Mouse (Mus musculus): ENCODE measurements around the gene Scrt2. TPM values are rescaled to one million over a fixed set of nuclear protein-coding genes. Genes with fewer than 3 reads are reported as not detected.

Gene Scrt2
- polyA plus RNA-seq, 1 experiment: not detected

DNA sequence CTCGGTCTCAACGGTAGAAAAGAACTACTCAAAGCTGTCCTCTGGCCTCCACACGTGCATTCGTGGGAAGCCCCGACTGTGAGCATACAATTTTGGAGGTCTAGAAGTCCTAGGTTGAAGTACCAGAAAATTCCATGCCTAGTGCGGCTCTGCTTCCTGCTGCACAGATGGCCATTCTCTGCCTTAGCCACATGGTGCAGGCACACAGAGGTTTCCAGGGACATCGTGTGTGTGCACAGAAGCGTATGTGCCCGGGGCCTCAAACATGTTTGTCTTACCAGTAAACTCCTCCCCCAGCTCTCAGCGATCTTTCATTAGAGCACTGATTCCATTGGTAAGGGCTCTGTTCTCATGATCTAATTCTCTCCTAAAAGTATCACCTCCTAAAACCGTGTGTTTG is 16.6 kb downstream of the Scrt2 start:
- TF ChIP-seq CTCF (IDR thresholded peaks at IDR 0.05; ENCODE audit: insufficient read depth, low read depth, low read length) (no peak), POLR2A (IDR thresholded peaks at IDR 0.05; ENCODE audit: insufficient read depth, low read depth, low read length) (no peak)
- H3K27ac ChIP-seq (ENCODE audit: insufficient read depth, low read depth, low read length): no peak overlapping the region
- peaks cover 19% of the 10 kb centered on the region for H3K4me1 ChIP-seq (ENCODE audit: control insufficient read depth, insufficient read depth, low read length)
- 67% methylated on average over 11 of the region's 11 CpGs for WGBS
- no peak overlapping the region for H3K4me3 ChIP-seq (ENCODE audit: insufficient read depth, low read depth, low read length)

DNA sequence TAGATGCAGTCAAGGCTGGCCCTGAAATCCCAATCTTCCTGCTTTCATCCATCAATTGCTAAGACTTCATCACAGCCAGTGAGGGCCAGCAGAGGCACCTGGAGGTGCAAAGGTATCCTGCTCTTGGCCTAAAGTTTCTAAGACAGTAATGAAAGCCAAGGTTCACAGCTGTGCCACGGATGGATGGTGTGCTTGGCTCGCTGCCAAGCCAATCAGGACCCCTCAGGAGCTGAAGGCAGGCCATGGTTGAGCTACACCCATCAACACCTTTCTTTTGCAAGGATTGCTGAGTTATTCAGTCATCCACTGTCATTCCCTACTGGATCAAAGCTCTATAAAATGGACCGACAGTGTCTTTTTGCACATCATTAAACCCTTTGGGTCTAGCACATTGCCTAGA is 18.2 kb downstream of the Scrt2 start:
- 45% methylated on average over 3 of the region's 3 CpGs for WGBS
- Histone ChIP-seq H3K4me1 (ENCODE audit: control insufficient read depth, insufficient read depth, low read length) (peaks cover 11% of the 10 kb centered on the region), H3K27ac (ENCODE audit: insufficient read depth, low read depth, low read length) (no peak overlapping the region), H3K4me3 (ENCODE audit: insufficient read depth, low read depth, low read length) (no peak overlapping the region)
- TF ChIP-seq POLR2A (IDR thresholded peaks at IDR 0.05; ENCODE audit: insufficient read depth, low read depth, low read length): no peak

DNA sequence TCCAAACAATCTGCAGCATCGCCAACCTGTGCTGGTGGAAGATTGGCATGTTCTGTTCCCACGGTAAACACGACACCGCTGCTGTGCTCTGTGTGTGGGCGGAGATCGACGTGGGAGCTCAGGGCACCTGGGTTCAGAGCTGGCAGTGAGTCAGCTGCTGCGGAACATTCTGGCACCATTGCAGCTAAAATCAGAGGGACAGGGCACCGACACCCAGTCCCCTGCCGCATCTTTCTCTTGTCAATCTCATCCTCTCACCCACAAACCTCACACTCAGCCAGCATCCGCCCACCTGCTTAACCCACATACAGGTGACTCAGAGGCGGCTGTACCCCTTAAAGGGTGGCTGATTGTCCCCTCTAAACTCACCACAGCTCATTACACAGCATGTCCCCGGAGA is 20.4 kb downstream of the Scrt2 start:
- Histone ChIP-seq H3K4me1 (ENCODE audit: control insufficient read depth, insufficient read depth, low read length) (peaks cover 19% of the 10 kb centered on the region), H3K4me3 (ENCODE audit: insufficient read depth, low read depth, low read length) (no peak overlapping the region), H3K27ac (ENCODE audit: insufficient read depth, low read depth, low read length) (no peak overlapping the region)
- 35% methylated on average over 13 of the region's 13 CpGs for WGBS
- TF ChIP-seq CTCF (IDR thresholded peaks at IDR 0.05; ENCODE audit: insufficient read depth, low read depth, low read length): no peak
- TF ChIP-seq POLR2A (IDR thresholded peaks at IDR 0.05; ENCODE audit: insufficient read depth, low read depth, low read length): no peak

DNA sequence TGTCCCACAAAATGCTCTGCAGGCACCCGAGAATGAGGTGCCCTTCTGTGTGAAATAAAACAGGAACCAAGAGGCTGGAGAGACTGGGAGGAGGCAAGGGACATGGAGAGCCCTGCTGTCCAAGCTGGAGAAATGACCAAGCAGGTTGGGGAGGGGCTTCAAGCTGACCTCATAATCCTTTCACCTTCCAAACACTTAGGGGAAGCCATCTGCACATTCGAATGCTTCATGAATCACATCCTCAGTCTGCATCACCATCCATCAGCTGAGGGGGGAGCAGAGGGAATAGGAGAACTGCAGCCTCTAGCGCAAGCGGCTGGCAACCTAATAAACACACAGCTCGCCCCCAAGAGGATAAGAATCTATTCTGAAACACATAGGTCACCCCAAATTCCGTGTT is 21.0 kb downstream of the Scrt2 start:
- peak overlapping the region; percentile 70 for H3K27ac ChIP-seq (ENCODE audit: insufficient read depth, low read depth, low read length)

DNA sequence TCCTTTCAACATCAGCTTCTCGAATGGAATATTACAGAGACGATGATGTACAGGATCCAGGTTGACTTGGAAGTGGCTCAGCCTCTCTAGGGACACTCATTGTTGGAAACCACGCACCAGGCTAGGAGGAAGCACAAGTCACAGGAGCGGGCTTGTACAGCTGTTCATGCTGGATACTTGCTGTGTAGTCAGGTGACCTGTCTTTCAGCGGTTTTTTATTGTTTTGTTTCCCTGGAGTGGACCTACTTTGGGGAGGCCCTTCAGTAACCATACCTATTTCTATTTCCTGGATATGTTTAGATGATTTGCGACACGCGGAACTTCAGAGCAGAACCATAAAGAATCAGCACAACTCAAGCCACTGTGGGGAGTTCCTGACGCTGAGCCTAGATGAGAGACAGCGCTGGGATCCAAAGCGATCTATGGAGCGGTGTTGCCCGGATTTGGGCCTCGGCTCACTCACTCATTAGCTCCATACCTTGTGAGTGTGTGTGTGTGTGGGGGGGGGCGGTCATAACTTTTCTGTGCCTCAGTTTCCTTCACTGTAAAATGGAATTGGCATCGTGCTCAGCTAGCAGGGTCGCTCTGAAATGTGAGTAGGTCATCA is 23.5 kb downstream of the Scrt2 start:
- TF ChIP-seq POLR2A (IDR thresholded peaks at IDR 0.05; ENCODE audit: insufficient read depth, low read depth, low read length) (no peak), CTCF (IDR thresholded peaks at IDR 0.05; ENCODE audit: insufficient read depth, low read depth, low read length) (no peak)
- Histone ChIP-seq H3K4me3 (ENCODE audit: insufficient read depth, low read depth, low read length) (peak overlapping the region; percentile 58), H3K27ac (ENCODE audit: insufficient read depth, low read depth, low read length) (peak overlapping the region; percentile 90), H3K4me1 (ENCODE audit: control insufficient read depth, insufficient read depth, low read length) (peaks cover 30% of the 10 kb centered on the region)
- WGBS: 16% methylated on average over 17 of the region's 17 CpGs

More for the DNA sequence above, 21.0 kb downstream of the Scrt2 start:
- TF ChIP-seq CTCF (IDR thresholded peaks at IDR 0.05; ENCODE audit: insufficient read depth, low read depth, low read length) (no peak), POLR2A (IDR thresholded peaks at IDR 0.05; ENCODE audit: insufficient read depth, low read depth, low read length) (no peak)
- 37% methylated on average over 6 of the region's 6 CpGs for WGBS
- no peak overlapping the region for H3K4me3 ChIP-seq (ENCODE audit: insufficient read depth, low read depth, low read length)
- H3K4me1 ChIP-seq (ENCODE audit: control insufficient read depth, insufficient read depth, low read length): peaks cover 19% of the 10 kb centered on the region

DNA sequence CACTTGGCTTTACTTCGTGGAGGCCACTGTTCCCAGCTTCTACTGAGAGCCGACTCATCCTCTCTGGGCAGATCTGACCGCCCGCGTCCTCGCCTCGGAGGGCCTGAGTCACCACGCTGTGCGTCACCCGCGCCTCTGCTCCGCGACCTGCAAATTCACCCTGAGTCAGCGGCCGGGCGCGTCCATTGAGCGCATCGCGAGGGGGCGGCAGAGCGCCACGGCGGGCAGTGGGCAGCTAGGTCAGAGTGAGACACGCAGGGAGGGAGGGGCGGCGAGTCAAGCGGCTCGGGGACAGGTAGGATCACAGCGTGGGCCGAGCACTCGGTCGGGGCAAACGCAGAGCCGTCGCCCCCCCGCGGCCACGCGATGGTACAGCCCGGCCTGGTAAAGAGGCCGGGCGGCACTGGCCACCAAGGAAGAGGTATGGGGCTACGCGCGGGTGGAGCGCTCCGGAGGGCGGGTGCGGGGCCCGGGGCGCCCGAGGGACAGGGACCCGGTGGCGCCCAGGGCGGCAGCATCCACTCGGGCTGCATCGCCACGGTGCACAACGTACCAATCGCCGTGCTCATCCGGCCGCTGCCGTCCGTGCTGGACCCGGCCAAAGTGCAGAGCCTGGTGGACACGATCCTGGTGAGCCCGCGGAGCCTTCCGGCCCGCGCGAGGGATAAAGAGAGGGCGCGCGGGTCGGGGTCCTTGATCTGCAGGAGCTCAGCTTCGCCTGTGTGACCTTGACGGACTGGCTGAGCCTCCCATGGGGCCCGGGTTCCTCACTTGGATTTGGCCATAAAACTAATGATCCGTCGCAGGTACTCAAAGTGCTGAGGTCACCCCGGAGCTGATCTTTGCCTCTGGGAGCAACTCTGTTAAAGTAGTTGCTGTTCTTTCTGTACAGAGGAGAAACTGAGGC is 24.2 kb downstream of the Scrt2 start, which contains the start of gene Srxn1:
Gene Srxn1 (plus strand): TSS at position 199 of the 907 bp plus-strand sequence.
- 2% methylated on average over 84 of the region's 84 CpGs for WGBS
- TF ChIP-seq CTCF (IDR thresholded peaks at IDR 0.05; ENCODE audit: insufficient read depth, low read depth, low read length): peak; percentile 26; the same call in 1 of the 2 replicates
- peak; percentile 56; the same call in 1 of the 2 replicates for TF ChIP-seq POLR2A (IDR thresholded peaks at IDR 0.05; ENCODE audit: insufficient read depth, low read depth, low read length)
- peak within 1 kb of the TSS; percentile 90 for H3K27ac ChIP-seq (ENCODE audit: insufficient read depth, low read depth, low read length)
- peaks cover 30% of the 10 kb centered on the region for H3K4me1 ChIP-seq (ENCODE audit: control insufficient read depth, insufficient read depth, low read length)
- H3K4me3 ChIP-seq (ENCODE audit: insufficient read depth, low read depth, low read length): peak within 1 kb of the TSS; percentile 58

DNA sequence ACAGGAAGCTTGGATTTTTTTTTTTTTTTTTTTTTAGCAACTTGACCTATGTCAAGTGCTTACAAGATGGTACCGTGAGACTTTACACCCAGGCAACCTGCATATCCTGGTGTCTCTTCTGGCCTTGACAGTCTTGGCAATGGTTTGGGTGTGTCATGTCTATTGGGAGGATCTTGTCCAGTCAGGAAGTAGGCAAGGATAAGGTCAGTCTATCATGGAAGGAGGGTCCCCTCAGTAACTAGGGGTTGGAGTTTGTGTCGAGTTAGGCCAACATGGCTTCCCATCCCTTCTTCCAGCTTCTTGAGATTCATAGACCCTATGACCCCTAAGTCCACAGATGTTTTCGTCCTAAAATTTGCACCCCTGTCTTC is 24.9 kb downstream of the Scrt2 start:
- WGBS: 73% methylated on average over 3 of the region's 3 CpGs

DNA sequence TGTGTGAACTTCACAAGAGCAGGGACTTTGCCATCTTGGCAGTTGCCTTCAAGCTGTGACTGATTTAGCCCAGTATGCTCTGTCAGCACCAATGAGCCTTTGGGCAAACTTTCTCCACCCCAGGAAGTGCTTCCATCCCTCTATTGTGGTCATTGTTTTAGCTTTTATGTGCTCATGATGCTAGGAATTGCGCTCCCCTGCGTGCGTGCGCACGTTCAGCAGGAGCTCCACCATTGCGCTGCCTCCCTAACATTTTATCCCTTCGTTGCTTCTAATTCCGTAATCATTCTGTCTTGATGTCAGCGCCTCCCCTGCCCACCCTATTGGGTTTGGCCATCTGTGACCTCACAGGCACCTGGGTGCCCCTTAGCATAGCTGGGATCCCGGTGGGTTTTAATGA is 25.3 kb downstream of the Scrt2 start:
- Histone ChIP-seq H3K4me3 (ENCODE audit: insufficient read depth, low read depth, low read length) (0 out of 2 replicates have a peak overlapping the region, but pooled peaks have one; percentile 58), H3K4me1 (ENCODE audit: control insufficient read depth, insufficient read depth, low read length) (peaks cover 30% of the 10 kb centered on the region), H3K27ac (ENCODE audit: insufficient read depth, low read depth, low read length) (no peak overlapping the region)
- TF ChIP-seq CTCF (IDR thresholded peaks at IDR 0.05; ENCODE audit: insufficient read depth, low read depth, low read length) (no peak), POLR2A (IDR thresholded peaks at IDR 0.05; ENCODE audit: insufficient read depth, low read depth, low read length) (no peak)
- 93% methylated on average over 10 of the region's 10 CpGs for WGBS

More for the DNA sequence above, 24.9 kb downstream of the Scrt2 start:
- Histone ChIP-seq H3K4me3 (ENCODE audit: insufficient read depth, low read depth, low read length) (peak overlapping the region; percentile 58), H3K4me1 (ENCODE audit: control insufficient read depth, insufficient read depth, low read length) (peaks cover 30% of the 10 kb centered on the region), H3K27ac (ENCODE audit: insufficient read depth, low read depth, low read length) (peak overlapping the region; percentile 90; the same call in 1 of the 2 replicates)
- no peak for TF ChIP-seq CTCF (IDR thresholded peaks at IDR 0.05; ENCODE audit: insufficient read depth, low read depth, low read length)
- TF ChIP-seq POLR2A (IDR thresholded peaks at IDR 0.05; ENCODE audit: insufficient read depth, low read depth, low read length): no peak

DNA sequence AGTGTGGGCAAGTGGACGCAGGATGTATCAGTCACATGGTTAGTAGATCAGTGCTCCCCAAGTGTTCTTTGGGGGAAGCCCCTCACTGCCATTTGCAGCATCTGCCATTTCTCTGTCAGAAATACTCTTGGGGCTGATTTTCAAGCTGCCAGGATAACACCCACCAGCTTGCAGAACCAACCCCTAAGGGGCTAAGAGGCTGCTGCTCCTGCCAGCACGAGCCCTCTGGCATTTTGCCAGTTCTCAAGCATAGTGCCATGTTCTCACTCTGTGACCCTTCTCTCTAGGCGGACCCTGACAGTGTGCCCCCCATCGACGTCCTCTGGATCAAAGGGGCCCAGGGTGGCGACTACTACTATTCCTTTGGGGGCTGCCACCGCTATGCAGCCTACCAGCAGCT is 27.4 kb downstream of the Scrt2 start:
- TF ChIP-seq CTCF (IDR thresholded peaks at IDR 0.05; ENCODE audit: insufficient read depth, low read depth, low read length): no peak
- no peak for TF ChIP-seq POLR2A (IDR thresholded peaks at IDR 0.05; ENCODE audit: insufficient read depth, low read depth, low read length)
- Histone ChIP-seq H3K27ac (ENCODE audit: insufficient read depth, low read depth, low read length) (no peak overlapping the region), H3K4me3 (ENCODE audit: insufficient read depth, low read depth, low read length) (no peak overlapping the region), H3K4me1 (ENCODE audit: control insufficient read depth, insufficient read depth, low read length) (peaks cover 25% of the 10 kb centered on the region)
- WGBS: 48% methylated on average over 7 of the region's 7 CpGs

All from olfactory bulb, adult 2 months (tissue).